Mouse (Mus musculus) heart, adult 11 months (tissue): ENCODE measurements around the gene D930020B18Rik.
A peak's percentile ranks its signal among the peaks of the same experiment; 100 is the strongest.

Experiments
- DNase-seq: peaks from one replicate; pipeline ENCODE4 v3.0.0; 2022

The D930020B18Rik gene

DNA sequence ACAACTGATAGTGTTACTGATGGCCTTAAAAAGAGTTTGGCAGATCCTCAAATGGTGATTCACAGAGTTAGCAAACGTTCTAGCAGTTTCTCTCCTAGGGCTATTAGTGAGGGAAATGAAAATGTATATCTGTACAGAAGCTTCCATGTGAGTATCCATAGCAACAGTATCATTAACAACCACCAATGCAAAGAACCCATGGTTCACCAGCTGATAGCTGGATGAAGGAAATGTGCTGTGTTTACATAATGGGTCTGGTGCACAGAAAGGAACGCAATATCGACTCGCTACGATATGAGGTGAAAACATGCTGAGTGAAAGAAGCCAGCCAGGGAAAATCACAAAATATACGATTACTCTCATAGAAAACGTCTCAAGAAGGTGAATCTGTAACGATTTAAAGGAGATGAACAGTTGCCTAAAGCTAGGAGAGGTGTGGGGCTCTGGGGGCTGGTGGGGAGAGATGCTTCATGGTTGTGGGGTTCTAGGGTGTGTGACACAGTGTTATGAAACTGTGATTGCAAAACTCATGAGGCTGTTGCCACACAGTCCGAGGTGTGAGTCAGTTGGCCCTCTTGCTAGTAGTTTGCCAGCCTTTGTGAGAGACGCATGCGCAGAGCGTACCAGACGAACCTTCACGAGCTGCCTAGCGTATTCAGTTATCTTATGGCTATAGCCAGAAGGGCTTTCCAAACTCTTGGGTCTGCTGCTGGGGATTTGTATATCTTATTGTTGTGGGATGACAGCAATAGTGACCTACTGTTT lies 64.2 kb downstream of the D930020B18Rik start:
- DNase-seq = peak; percentile 97

GRCm38 (mm10) chr10:121716862-121717261 lies 75.5 kb downstream of the D930020B18Rik start:
- peak; percentile 68 for DNase-seq

DNA sequence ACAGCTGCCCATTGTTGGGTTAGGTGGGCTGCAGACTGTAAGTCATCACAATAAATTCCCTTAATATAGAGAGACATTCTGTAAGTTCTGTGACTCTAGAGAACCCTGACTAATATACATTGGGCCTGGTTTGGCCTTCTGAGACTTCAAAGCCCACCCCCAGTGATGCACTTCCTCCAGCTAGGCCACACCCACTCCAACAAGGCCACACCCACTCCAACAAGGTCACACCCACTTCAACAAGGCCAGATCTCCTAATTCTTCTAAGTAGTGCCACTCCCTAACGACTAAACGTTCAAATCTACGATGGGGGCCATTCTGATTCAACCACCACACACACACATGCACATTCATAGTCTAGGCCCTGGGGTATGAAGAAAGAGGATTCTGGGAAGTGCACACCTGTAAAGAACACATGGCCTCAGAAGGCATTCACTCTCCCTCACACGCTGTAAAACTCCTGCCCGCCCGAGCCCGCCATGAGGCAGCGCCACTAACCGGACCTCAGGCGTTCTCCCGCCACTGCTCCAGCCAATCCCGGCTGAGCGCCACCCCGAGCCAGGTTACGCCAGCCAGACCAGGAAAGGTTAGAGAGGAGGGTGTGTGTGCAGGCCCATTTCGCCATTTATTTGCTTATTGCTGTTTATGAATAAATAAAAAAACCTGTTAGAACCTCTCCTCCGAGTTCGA lies 77.7 kb downstream of the D930020B18Rik start:
- peak; percentile 70 for DNase-seq

DNA sequence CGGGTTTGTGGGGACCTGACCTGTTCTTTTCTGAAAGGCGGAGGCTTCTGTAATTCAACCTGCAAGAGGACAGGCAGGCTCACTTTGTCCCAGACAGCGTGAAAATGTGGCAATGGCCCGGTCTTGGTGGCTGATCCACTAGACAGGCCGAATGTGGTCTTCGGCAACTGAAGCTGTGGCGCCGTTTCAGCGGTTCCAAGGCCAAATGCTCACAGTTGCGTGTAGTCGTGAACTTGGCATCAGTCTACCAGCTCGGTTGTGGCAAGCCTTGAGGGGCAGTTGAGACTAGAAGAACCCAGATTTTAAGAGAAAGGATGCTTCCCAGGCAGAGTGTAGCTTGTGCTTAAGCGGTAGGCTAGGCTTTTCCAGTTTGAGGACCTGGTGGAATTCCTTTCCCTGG lies 79.3 kb downstream of the D930020B18Rik start:
- peak; percentile 68 for DNase-seq

DNA sequence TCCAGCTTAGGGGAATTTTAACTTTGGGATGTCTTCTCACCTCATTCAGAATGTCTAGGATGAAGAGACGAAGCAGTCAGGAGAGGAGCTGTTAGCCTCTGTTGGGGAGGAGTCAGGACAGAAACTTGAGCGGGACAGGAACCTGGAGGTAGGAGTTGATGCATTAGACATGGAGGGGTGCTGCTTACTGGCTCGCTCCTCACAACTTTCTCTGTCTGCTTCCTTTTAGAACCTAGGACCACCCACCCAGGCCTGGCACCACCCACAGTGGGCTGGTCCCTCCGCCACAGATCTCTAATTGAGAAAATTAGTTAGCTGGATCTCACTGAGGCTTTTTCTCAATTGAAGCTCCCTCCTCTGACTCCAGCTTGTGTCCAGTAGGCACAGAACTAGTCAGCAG lies 85.1 kb downstream of the D930020B18Rik start:
- DNase-seq = peak; percentile 71

DNA sequence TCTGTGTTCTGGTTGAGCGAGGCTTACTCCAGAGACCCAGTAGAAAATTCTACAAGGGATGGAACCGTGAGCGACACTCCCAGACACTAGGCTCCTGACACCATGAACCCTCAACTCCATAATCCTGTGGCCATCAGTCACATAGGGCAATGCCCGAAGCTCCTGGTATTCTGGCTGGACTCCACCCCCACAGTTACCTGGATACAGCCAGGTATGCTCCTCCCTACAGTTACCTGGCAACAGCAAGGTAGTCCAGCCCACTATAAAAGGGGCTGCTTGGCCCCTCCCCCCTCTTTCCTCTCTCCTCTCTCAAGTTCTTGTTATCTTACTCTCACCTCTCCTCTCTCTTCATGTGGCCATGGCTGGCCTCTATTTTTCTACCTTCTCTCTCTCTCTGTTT lies 85.8 kb downstream of the D930020B18Rik start:
- peak; percentile 71 for DNase-seq

DNA sequence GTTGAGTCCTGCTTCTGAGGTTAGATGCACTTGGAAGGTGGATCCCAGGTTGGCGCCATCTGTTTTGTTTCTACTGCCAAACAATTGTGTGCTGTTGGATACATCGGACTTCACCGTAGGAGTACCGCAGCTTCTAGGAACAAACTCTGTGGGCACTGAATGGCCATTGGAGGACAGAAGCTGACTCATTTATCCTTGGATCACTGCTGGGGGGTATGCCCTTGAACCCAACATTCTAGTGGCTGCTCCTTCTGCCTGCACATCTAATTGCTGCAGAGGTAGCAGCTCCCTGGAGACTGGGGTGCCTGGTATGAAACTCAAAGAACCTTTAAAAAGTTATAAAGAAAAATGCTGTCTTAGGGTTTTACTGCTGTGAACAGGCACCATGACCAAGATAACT lies 86.8 kb downstream of the D930020B18Rik start:
- peak; percentile 14 for DNase-seq

DNA sequence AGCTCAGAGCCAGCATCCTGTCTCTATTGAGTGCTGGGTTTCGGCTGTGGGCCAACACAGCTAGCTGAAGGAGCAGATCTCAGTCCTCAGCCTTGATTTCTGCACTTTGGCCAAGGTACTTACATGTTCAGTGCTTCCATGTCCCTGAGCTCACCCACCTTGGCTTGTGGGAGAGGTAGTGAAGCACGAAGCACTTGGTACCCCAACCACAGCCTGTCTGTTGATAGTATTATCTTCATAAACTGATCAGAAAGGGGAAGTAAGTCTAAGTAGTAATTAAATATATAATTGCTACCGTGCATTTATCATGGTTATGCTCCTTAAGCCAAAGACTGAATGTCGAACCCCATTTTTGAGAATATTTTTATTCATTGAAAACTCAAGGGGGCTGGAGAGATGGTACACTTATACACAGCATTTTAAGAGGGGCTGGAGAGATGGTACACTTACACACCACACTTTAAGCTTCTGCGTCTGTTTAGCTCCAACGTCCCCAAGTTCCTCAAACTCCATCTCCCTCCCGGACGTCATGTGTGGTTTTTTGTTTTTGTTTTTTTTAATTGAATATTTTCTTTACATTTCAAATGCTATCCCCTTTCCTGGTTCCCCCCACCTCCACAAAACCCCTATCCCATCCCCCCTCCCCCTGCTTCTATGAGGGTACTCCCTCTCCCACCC lies 89.8 kb downstream of the D930020B18Rik start:
- peak; percentile 27 for DNase-seq

DNA sequence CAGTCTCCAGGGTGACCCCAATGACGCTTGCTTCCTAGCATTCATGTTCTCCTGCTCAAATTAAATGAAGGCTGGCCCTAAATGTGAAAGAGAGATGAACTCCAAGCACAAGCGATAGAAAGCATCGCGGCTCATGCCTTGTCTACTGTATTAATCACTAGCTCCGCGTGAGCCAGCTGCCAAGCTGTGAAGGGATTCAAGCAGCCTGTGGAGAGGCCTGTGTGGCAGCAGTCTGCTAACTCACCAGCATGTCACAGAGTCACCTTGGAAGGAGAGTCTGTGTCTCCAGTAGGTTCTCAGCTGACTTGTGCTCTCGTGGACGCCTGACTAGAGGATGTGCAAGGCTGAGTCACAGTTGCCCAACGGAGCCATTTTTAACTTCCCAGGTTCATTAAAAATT lies 91.2 kb downstream of the D930020B18Rik start:
- peak; percentile 81 for DNase-seq

- DNase-seq = peak; percentile 52
Measured at GRCm38 (mm10) chr10:121737256-121737655, 95.9 kb downstream of the D930020B18Rik start.

DNA sequence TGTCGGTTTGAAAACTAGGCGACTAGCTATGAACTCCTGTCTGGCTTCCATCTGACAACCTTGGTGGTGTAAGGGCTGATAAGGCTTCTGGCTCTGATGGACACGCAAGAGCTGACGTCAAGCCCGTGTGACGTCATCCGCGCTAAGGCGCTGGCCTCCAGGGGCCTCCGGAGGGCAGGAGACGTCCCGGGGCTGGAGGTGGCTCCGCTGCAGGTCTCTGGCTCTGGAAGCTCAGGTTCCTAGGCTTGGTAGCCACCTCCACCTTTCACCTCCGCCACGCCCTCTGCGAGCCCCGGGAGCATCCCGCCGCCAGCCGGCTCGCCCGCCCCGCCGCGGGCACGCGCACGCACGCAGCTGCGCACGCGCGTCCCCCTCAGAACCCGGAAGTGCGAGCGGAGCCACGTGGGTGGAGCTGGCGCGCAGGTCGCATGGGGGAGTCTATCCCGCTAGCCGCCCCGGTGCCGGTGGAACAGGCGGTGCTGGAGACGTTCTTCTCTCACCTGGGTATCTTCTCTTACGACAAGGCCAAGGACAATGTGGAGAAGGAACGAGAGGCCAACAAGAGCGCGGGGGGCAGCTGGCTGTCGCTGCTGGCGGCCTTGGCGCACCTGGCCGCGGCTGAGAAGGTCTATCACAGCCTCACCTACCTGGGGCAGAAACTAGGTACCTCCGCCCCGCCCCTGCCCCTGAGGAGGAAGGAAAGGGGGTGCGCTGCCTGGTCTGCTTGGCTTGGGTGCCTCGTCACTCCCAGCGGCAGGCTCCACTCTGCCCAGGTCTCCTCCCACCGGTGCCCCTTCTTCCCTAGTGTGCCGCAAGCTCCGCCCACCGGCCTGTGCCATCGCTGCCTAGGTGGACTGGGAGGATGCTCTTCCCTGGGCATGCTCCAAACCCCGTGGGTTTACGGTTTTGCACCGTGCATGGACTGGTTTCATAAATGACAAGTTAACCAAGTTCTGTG lies 98.4 kb downstream of the D930020B18Rik start, which contains the start of gene BC048403:
BC048403 (plus strand) TSS at position 390 of the 958 bp plus-strand sequence.
- peak; percentile 99 for DNase-seq

DNA sequence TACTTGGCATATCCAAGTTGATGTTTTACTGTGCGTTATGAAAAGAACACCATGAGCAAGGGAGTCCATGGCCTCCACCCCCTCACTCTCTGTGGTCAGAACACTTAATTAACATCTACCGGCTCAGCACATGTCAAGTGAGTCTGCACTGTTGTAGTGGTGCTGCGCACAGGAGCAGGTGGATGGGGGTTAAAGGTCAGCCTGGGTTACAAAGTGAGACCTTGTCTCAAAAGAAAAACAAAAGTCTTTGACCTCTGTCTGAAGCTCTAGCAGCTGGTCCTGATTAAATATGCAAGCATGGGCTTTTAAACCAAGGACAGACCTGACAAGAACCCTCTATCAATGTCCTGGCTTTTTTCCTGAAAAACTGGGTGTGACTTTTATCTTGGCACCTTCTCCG lies 100.9 kb downstream of the D930020B18Rik start:
- DNase-seq = peak; percentile 72
